12 mouse cellular contexts compared by ENCODE assay signal in genomic region chr1:176681971-176682370, GRCm38 (mm10).
DNase-seq lines count a peak whose midpoint lies in the region; ATAC-seq lines count a peak whose summit lies in the region.
"Had no signal": no experiment of that assay in that cellular context is flagged by ENCODE, and none has a peak within 500 bp of the region (broad histone marks: within the 10 kb centered on the region; RNA-seq: fewer than 3 reads in every experiment).

No protein-coding gene starts in this region.

- H3K36me3 ChIP-seq in heart, embryonic 12.5 days = no peaks in the 10 kb centered on the region
- H3K36me3 ChIP-seq: liver, embryonic 13.5 days had no signal

- H3K9me3 ChIP-seq in heart, embryonic 12.5 days (replicated peaks) = no peaks in the 10 kb centered on the region
- H3K9me3 ChIP-seq: liver, embryonic 13.5 days had no signal

- WGBS in heart, embryonic 12.5 days = 60% methylated on average over 8 of the region's 8 CpGs

- H3K27ac ChIP-seq in heart, embryonic 12.5 days (ENCODE audit: poor library complexity, severe bottlenecking) = no peak overlapping the region
- H3K27ac ChIP-seq: liver, embryonic 13.5 days had no signal

- H3K4me3 ChIP-seq in heart, embryonic 12.5 days = no peak overlapping the region
- H3K4me3 ChIP-seq: liver, embryonic 13.5 days had no signal

- H3K27me3 ChIP-seq in heart, embryonic 12.5 days (replicated peaks) = no peaks in the 10 kb centered on the region
- H3K27me3 ChIP-seq: liver, embryonic 13.5 days had no signal

- no peak overlapping the region for H3K4me2 ChIP-seq in heart, embryonic 12.5 days
- H3K4me2 ChIP-seq: liver, embryonic 13.5 days had no signal

- no peaks in the 10 kb centered on the region for H3K4me1 ChIP-seq in heart, embryonic 12.5 days (replicated peaks)
- H3K4me1 ChIP-seq: liver, embryonic 13.5 days had no signal

- ATAC-seq in heart, embryonic 12.5 days (ENCODE audit: insufficient number of reproducible peaks, low FRiP score) = no peak
- no peak for ATAC-seq in CD4-positive, CD25-positive, alpha-beta regulatory T cell, adult 4 months
- ATAC-seq: activated CD4-positive, CD25-positive, alpha-beta regulatory T cell, adult 4 months; inflammation-experienced regulatory T-cells, adult 6 months had no signal

- DNase-seq in heart, adult 11 months = peak; percentile 85
- DNase-seq in ES-CJ7 (ENCODE audit: low read depth, low spot score) = peak; percentile 63
- peak; percentile 73 to 78 for DNase-seq in cerebellum, adult 18-20 months
- DNase-seq in gastrocnemius, adult 8-10 months (ENCODE audit: low spot score in 2 of 2) = peak; percentile 8 to 16
- no peak for DNase-seq in MN1 (ENCODE audit: low spot score)
- no peak for DNase-seq in thymus, postnatal 4 days
- DNase-seq: kidney, postnatal 4 days; liver, embryonic 13.5 days had no signal

- H3K9ac ChIP-seq in heart, embryonic 12.5 days = no peak overlapping the region
- H3K9ac ChIP-seq: liver, embryonic 13.5 days had no signal

Comparison
In these comparisons a context has a peak if more than half of its experiments do, and no peak if none do; other contexts are left out.
1. DNase-seq: peak in heart, adult 11 months (single experiment), ES-CJ7 (single experiment), cerebellum, adult 18-20 months (2 of 2) and gastrocnemius, adult 8-10 months (2 of 2); none in MN1 (single experiment) and thymus, postnatal 4 days (single experiment).